Mouse (Mus musculus): ENCODE results near the gene Crispld2. TPM values are rescaled to one million over a fixed set of nuclear protein-coding genes. Genes with fewer than 3 reads are reported as not detected.

The Crispld2 gene
- total and polyA plus RNA-seq, 3 experiments, result 1.7 to 2.2 TPM; not detected in 1

- no peaks in the 10 kb centered on the region for H3K79me2 ChIP-seq (ENCODE audit: control insufficient read depth, insufficient read depth, low read length, poor library complexity)
- TF ChIP-seq UBTF (IDR thresholded peaks at IDR 0.05; ENCODE audit: borderline replicate concordance, insufficient read depth, low read depth, low read length) (no peak), MEF2A (IDR thresholded peaks at IDR 0.05; ENCODE audit: extremely low read depth, insufficient replicate concordance, low read depth, low read length, poor library complexity, severe bottlenecking) (no peak), GATA1 (IDR thresholded peaks at IDR 0.05; ENCODE audit: low read depth, low read length) (no peak), TCF12 (IDR thresholded peaks at IDR 0.05; ENCODE audit: low read depth, low read length) (no peak), MYB (IDR thresholded peaks at IDR 0.05; ENCODE audit: low read depth, low read length) (no peak), HCFC1 (IDR thresholded peaks at IDR 0.05; ENCODE audit: low read depth, low read length) (no peak), POLR2AphosphoS5 (IDR thresholded peaks at IDR 0.05; ENCODE audit: borderline replicate concordance, low read depth, low read length) (no peak), SIN3A (IDR thresholded peaks at IDR 0.05; ENCODE audit: low read length) (no peak), JUND (IDR thresholded peaks at IDR 0.05; ENCODE audit: low read depth, low read length) (no peak), RAD21 (IDR thresholded peaks at IDR 0.05; ENCODE audit: low read depth, low read length) (no peak), ZMIZ1 (IDR thresholded peaks at IDR 0.05; ENCODE audit: low read depth, low read length) (no peak), USF1 (IDR thresholded peaks at IDR 0.05; ENCODE audit: low read depth, low read length) (no peak), RCOR1 (IDR thresholded peaks at IDR 0.05; ENCODE audit: low read depth, low read length) (no peak), EP300 (IDR thresholded peaks at IDR 0.05; ENCODE audit: low read depth in 1 of 2, low read length in 2 of 2) (no peak), TAL1 (IDR thresholded peaks at IDR 0.05; ENCODE audit: low read length) (no peak), NRF1 (IDR thresholded peaks at IDR 0.05; ENCODE audit: insufficient read depth, low read depth, low read length, poor library complexity, severe bottlenecking) (no peak), ZC3H11A (IDR thresholded peaks at IDR 0.05; ENCODE audit: low read depth, low read length) (no peak)
- no peaks in the 10 kb centered on the region for H3K9me3 ChIP-seq (replicated peaks; ENCODE audit: insufficient read depth, low read length)
- no peak overlapping the region for H3K4me3 ChIP-seq (ENCODE audit: control insufficient read depth in 1 of 2, insufficient read depth in 1 of 2, low read depth in 2 of 2, low read length in 2 of 2)
- no peaks in the 10 kb centered on the region for H3K27me3 ChIP-seq (ENCODE audit: control insufficient read depth in 1 of 2, insufficient read depth in 2 of 2, low read length in 2 of 2)
- peaks cover 0 to 15% of the 10 kb centered on the region in 2 experiments; a peak in 3 of 4 replicates for H3K4me1 ChIP-seq (ENCODE audit: control insufficient read depth in 1 of 2, insufficient read depth in 2 of 2, low read length in 2 of 2)
- no peak overlapping the region for H3K9ac ChIP-seq (ENCODE audit: control insufficient read depth, low read depth, low read length, poor library complexity, severe bottlenecking)
- H3K36me3 ChIP-seq (ENCODE audit: control insufficient read depth in 1 of 2, insufficient read depth in 2 of 2, low read length in 2 of 2), result peaks cover 0 to 2% of the 10 kb centered on the region in 2 experiments; a peak in 2 of 4 replicates
- H3K27ac ChIP-seq (ENCODE audit: control insufficient read depth, low read depth, low read length), result no peak overlapping the region
- DNase-seq (ENCODE audit: low read depth, low spot score), result no peak
These were observed 52.7 kb downstream of the Crispld2 start for GRCm38 (mm10) chr8:120044907-120045306.

GRCm38 (mm10) chr8:120045471-120045870, 53.2 kb downstream of the Crispld2 start:
- Histone ChIP-seq H3K9ac (ENCODE audit: control insufficient read depth, low read depth, low read length, poor library complexity, severe bottlenecking) (no peak overlapping the region), H3K9me3 (replicated peaks; ENCODE audit: insufficient read depth, low read length) (no peaks in the 10 kb centered on the region), H3K27me3 (ENCODE audit: control insufficient read depth in 1 of 2, insufficient read depth in 2 of 2, low read length in 2 of 2) (no peaks in the 10 kb centered on the region), H3K79me2 (ENCODE audit: control insufficient read depth, insufficient read depth, low read length, poor library complexity) (no peaks in the 10 kb centered on the region), H3K4me1 (ENCODE audit: control insufficient read depth in 1 of 2, insufficient read depth in 2 of 2, low read length in 2 of 2) (peaks cover 0 to 15% of the 10 kb centered on the region in 2 experiments; a peak in 3 of 4 replicates), H3K36me3 (ENCODE audit: control insufficient read depth in 1 of 2, insufficient read depth in 2 of 2, low read length in 2 of 2) (peaks cover 0 to 2% of the 10 kb centered on the region in 2 experiments; a peak in 2 of 4 replicates), H3K4me3 (ENCODE audit: control insufficient read depth in 1 of 2, insufficient read depth in 1 of 2, low read depth in 2 of 2, low read length in 2 of 2) (no peak overlapping the region), H3K27ac (ENCODE audit: control insufficient read depth, low read depth, low read length) (no peak overlapping the region)
- no peak for DNase-seq (ENCODE audit: low read depth, low spot score)
- TF ChIP-seq SMC3 (IDR thresholded peaks at IDR 0.05; ENCODE audit: low read depth, low read length) (no peak), TCF12 (IDR thresholded peaks at IDR 0.05; ENCODE audit: low read depth, low read length) (no peak), POLR2AphosphoS5 (IDR thresholded peaks at IDR 0.05; ENCODE audit: borderline replicate concordance, low read depth, low read length) (no peak), TBP (IDR thresholded peaks at IDR 0.05; ENCODE audit: low read depth, low read length) (no peak), CHD2 (IDR thresholded peaks at IDR 0.05; ENCODE audit: low read length) (no peak), UBTF (IDR thresholded peaks at IDR 0.05; ENCODE audit: borderline replicate concordance, insufficient read depth, low read depth, low read length) (no peak), MAFK (IDR thresholded peaks at IDR 0.05; ENCODE audit: borderline replicate concordance, low read depth, low read length) (no peak), POLR2AphosphoS2 (IDR thresholded peaks at IDR 0.05; ENCODE audit: low read length) (no peak), EP300 (IDR thresholded peaks at IDR 0.05; ENCODE audit: low read depth in 1 of 2, low read length in 2 of 2) (no peak), USF1 (IDR thresholded peaks at IDR 0.05; ENCODE audit: low read depth, low read length) (no peak), E2F4 (IDR thresholded peaks at IDR 0.05; ENCODE audit: borderline replicate concordance, low read depth, low read length) (no peak), MAZ (IDR thresholded peaks at IDR 0.05; ENCODE audit: low read depth, low read length) (no peak), ELF1 (IDR thresholded peaks at IDR 0.05; ENCODE audit: low read depth, low read length) (no peak), ZKSCAN1 (IDR thresholded peaks at IDR 0.05; ENCODE audit: low read depth, low read length) (no peak), KAT2A (conservative IDR thresholded peaks at IDR 0.05; ENCODE audit: low read depth, low read length) (no peak), CHD1 (IDR thresholded peaks at IDR 0.05; ENCODE audit: low read depth, low read length) (no peak), BHLHE40 (IDR thresholded peaks at IDR 0.05; ENCODE audit: borderline replicate concordance, low read depth, low read length) (no peak), MEF2A (IDR thresholded peaks at IDR 0.05; ENCODE audit: extremely low read depth, insufficient replicate concordance, low read depth, low read length, poor library complexity, severe bottlenecking) (no peak), ZNF384 (IDR thresholded peaks at IDR 0.05; ENCODE audit: low read depth, low read length) (no peak)

All from MEL (cell line).